Mouse (Mus musculus) embryonic facial prominence, embryonic 12.5 days (tissue): ENCODE results near the gene Ascl3. TPM values are rescaled to one million over a fixed set of nuclear protein-coding genes. Genes with fewer than 3 reads are reported as not detected.

Experiments used
- ATAC-seq: fragments of 200-750 bp; cut with Nextera tagmentation; 2 replicates; pipeline ENCODE4 v1.8.0; 2017; ENCODE audit not compliant: insufficient number of reproducible peaks, insufficient read depth, low FRiP score, low TSS enrichment
- H3K27ac ChIP-seq: fragments of 300-500 bp; sonication (generic); 2 replicates; pipeline ENCODE4 v1.5.1; 2016; ENCODE audit warnings: mild to moderate bottlenecking
- H3K27me3 ChIP-seq: fragments of 300-500 bp; sonication (generic); 2 replicates; pipeline ENCODE4 v1.6.1; 2016; ENCODE audit warnings: mild to moderate bottlenecking, moderate library complexity
- H3K36me3 ChIP-seq: fragments of 300-500 bp; sonication (generic); 2 replicates; pipeline ENCODE4 v1.6.1; 2016; ENCODE audit warnings: mild to moderate bottlenecking
- H3K4me1 ChIP-seq: fragments of 300-500 bp; sonication (generic); 2 replicates; pipeline ENCODE4 v1.6.1; 2016
- H3K4me2 ChIP-seq: fragments of 300-500 bp; sonication (generic); replicated peaks from 2 replicates; pipeline ENCODE4 v1.6.1; 2016; ENCODE audit warnings: mild to moderate bottlenecking, moderate library complexity
- H3K4me3 ChIP-seq: fragments of 300-500 bp; sonication (generic); 2 replicates; pipeline ENCODE4 v1.5.1; 2016; ENCODE audit warnings: mild to moderate bottlenecking
- H3K9ac ChIP-seq: fragments of 300-500 bp; sonication (generic); 2 replicates; pipeline ENCODE4 v1.6.1; 2016; ENCODE audit warnings: mild to moderate bottlenecking, moderate library complexity
- H3K9me3 ChIP-seq: fragments of 300-500 bp; sonication (generic); 2 replicates; pipeline ENCODE4 v1.6.1; 2016; ENCODE audit warnings: mild to moderate bottlenecking, moderate library complexity
- WGBS: fragments of 180-500 bp; shearing (Covaris S2); methylation state at CpG from one replicate; pipeline ENCODE4 v1.1.7; 2016; 5-methylcytosine and 5-hydroxymethylcytosine counted together
- polyA plus RNA-seq: library from polyadenylated mRNA; unstranded; fragments of >200 nt; fragmentation: Nextera tagmentation; extraction: Ambion mirVana; gene quantifications from 2 replicates; pipeline ENCODE4 v1.2.1, GENCODE M21; 2016

Ascl3 gene
- polyA plus RNA-seq, 1 experiment from 2014 or later, result not detected

GRCm38 (mm10) chr7:109707023-109707785 lies 24.3 kb downstream of the Ascl3 start:
- Histone ChIP-seq H3K4me1 (peaks cover 6% of the 10 kb centered on the region; the same call in 1 of the 2 replicates), H3K9me3 (no peaks in the 10 kb centered on the region), H3K9ac (no peak overlapping the region), H3K36me3 (peaks cover 19% of the 10 kb centered on the region), H3K27ac (no peak overlapping the region), H3K4me2 (no peak overlapping the region), H3K27me3 (no peaks in the 10 kb centered on the region), H3K4me3 (no peak overlapping the region)
- 45% methylated on average over 4 of the region's 4 CpGs for WGBS
- no peak for ATAC-seq

DNA sequence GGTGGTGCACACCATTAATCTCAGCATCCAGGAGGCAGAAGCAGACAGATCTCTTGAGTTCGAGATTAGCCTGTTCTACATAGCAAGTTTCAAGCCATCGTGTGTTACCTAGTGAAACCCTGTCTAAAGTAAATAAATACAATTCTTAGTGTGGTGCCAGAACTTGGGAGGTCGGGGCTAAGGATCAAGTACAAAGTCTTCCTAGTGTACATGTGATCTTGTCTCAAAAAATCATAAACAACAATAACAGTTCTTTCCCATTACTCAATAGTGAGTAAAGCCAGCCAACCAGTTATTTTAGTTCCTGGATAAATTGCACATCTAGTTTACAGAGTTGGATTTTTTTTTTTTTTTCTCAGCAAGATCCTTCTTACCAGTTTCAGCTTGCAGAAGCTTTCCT lies 27.1 kb downstream of the Ascl3 start:
- no peak overlapping the region for H3K27ac ChIP-seq
- H3K9me3 ChIP-seq, result no peaks in the 10 kb centered on the region
- peak overlapping the region; percentile 67 for H3K4me2 ChIP-seq
- H3K4me3 ChIP-seq, result peak overlapping the region; percentile 50
- no peak overlapping the region for H3K9ac ChIP-seq
- H3K4me1 ChIP-seq, result peaks cover 6% of the 10 kb centered on the region; the same call in 1 of the 2 replicates
- ATAC-seq, result no peak
- WGBS, result 58% methylated on average over 3 of the region's 3 CpGs
- H3K27me3 ChIP-seq, result no peaks in the 10 kb centered on the region
- peaks cover 4% of the 10 kb centered on the region; the same call in 1 of the 2 replicates for H3K36me3 ChIP-seq

DNA sequence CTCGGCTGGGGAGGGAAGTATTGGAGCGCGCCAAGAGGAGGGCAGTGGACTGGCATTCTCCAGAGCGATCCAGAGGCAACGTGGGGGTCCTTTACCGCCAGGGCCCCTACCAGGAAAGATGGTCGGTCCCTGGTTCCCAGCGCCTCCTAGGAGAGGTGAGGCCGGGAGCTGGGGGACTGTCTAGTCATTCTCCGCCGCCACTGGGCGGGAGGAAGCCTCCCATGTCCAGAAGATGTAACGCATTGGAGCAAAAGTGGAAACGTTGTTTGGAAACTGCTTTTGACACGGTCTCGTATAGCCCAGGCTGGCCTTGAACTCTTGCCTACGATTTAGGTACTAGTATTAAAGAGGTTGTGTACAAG lies 27.5 kb downstream of the Ascl3 start:
- ATAC-seq, result no peak
- WGBS, result 3% methylated on average over 17 of the region's 17 CpGs
- peaks cover 3% of the 10 kb centered on the region; the same call in 1 of the 2 replicates for H3K36me3 ChIP-seq
- H3K4me3 ChIP-seq, result peak overlapping the region; percentile 50
- peaks cover 6% of the 10 kb centered on the region; the same call in 1 of the 2 replicates for H3K4me1 ChIP-seq
- H3K27me3 ChIP-seq, result no peaks in the 10 kb centered on the region
- peak overlapping the region; percentile 56 for H3K9ac ChIP-seq
- no peaks in the 10 kb centered on the region for H3K9me3 ChIP-seq
- H3K4me2 ChIP-seq, result peak overlapping the region; percentile 67
- peak overlapping the region; percentile 78 for H3K27ac ChIP-seq

DNA sequence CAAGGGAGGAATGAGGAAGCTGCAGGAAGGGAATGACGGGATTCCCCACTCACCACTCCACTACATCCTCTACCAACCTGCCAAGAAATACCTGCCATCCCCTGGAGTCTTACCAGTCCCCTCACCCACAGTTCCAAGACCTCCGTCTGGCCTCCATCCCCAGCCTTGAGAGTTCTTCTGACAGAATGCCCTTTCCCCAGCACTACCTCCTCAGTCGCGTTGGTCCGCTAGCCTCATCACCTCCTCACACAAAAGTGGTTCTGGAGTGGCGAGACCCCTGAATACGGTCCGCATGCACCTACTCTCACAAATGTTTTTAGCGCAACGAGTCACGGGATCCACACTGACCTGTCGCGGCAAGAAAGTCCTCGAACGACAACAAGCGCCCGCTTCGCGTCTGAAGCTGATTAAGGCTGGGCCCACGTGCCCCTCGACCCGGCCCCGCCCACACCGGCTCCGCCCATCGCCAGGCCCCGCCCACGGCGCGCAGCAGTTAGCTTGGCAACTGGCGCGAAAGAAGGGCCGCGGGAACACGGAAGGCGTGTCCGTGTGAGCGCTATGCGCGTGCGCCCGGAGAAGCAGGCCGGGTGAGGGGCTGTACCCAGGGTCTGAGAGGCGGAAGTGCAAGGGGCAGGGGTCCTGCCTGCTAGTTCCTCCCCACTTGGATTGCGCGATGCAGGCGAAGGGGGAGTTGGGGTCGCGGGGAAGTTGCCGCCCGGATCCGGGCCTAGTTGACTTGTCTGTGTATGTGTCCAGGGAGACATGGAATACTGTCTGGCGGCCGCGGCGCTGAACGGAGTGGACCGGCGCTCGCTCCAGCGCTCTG lies 28.1 kb downstream of the Ascl3 start, which contains the start of the genes St5 and Akip1:
St5 (minus strand) TSS at position 416 of the 826 bp plus-strand sequence.
Akip1 (plus strand) TSS at position 501 of the 826 bp plus-strand sequence.
- ATAC-seq, result peak; percentile 95
- WGBS, result under 1% methylated on average over 61 of the region's 61 CpGs

GRCm38 (mm10) chr7:109702721-109703120 lies 28.8 kb downstream of the Ascl3 start:
- 42% methylated on average over 4 of the region's 4 CpGs for WGBS
- Histone ChIP-seq H3K4me3 (peak overlapping the region; percentile 50; the same call in 1 of the 2 replicates), H3K4me2 (peak overlapping the region; percentile 67)

More for the DNA sequence above, 28.1 kb downstream of the Ascl3 start, which contains the start of the genes St5 and Akip1:
- Histone ChIP-seq H3K4me2 (peak within 1 kb of the TSS; percentile 67), H3K9ac (peak within 1 kb of the TSS; percentile 56), H3K36me3 (no peaks in the 10 kb centered on the region), H3K4me1 (no peaks in the 10 kb centered on the region), H3K9me3 (no peaks in the 10 kb centered on the region), H3K27ac (peak within 1 kb of the TSS; percentile 78), H3K27me3 (no peaks in the 10 kb centered on the region), H3K4me3 (peak within 1 kb of the TSS; percentile 50)

DNA sequence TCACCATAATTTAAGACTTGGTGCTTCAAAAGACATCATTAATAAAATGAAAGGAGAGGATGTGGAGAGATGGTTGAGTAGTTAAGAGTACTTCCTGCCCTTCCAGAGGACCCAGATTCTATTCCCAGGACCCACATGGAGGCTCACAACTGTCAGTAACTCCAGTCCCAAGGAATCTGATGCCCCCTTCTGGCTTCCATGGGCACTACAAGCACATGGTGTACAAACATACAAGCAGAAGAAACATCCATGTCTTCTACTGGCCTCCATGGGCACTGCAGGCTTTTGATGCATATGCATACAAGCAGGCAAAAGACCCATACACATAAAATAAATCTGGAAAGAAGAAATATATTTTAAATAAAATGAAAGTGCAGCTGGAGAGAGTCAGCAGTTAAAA lies 31.3 kb downstream of the Ascl3 start:
- H3K9me3 ChIP-seq, result no peaks in the 10 kb centered on the region
- H3K27ac ChIP-seq, result no peak overlapping the region
- H3K4me2 ChIP-seq, result no peak overlapping the region
- H3K9ac ChIP-seq, result no peak overlapping the region
- no peaks in the 10 kb centered on the region for H3K4me1 ChIP-seq
- no peak overlapping the region for H3K4me3 ChIP-seq
- no peaks in the 10 kb centered on the region for H3K27me3 ChIP-seq
- no peaks in the 10 kb centered on the region for H3K36me3 ChIP-seq
- ATAC-seq, result no peak

More at GRCm38 (mm10) chr7:109702721-109703120, 28.8 kb downstream of the Ascl3 start:
- Histone ChIP-seq H3K36me3 (no peaks in the 10 kb centered on the region), H3K27ac (no peak overlapping the region), H3K9ac (no peak overlapping the region), H3K27me3 (no peaks in the 10 kb centered on the region), H3K4me1 (no peaks in the 10 kb centered on the region), H3K9me3 (no peaks in the 10 kb centered on the region)
- no peak for ATAC-seq

DNA sequence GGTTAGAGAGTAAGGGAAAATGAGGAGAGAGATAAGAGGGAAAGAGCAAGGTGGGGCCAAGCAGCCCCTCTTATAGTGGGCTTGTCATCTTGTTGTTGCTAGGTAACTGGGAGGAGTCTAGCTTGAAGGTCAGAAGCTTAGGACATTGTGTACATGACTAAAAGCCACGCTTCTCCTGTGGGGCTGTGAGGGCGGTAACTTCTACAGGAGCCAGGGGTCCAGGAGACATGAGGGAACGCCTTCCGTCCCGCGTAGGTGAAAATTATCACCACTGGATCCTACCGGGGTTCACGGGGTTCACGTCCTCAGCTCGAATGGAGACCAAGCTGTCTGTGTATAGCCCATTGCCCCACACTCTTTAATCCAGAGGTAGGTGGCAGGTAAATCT lies 36.2 kb downstream of the Ascl3 start:
- H3K36me3 ChIP-seq, result no peaks in the 10 kb centered on the region
- 90% methylated on average over 10 of the region's 10 CpGs for WGBS
- H3K4me1 ChIP-seq, result no peaks in the 10 kb centered on the region
- H3K27me3 ChIP-seq, result no peaks in the 10 kb centered on the region
- no peak overlapping the region for H3K4me2 ChIP-seq
- H3K9ac ChIP-seq, result no peak overlapping the region
- no peaks in the 10 kb centered on the region for H3K9me3 ChIP-seq
- no peak overlapping the region for H3K4me3 ChIP-seq
- ATAC-seq, result no peak
- H3K27ac ChIP-seq, result no peak overlapping the region

- Histone ChIP-seq H3K4me2 (no peak overlapping the region), H3K4me1 (no peaks in the 10 kb centered on the region), H3K9me3 (no peaks in the 10 kb centered on the region), H3K27me3 (no peaks in the 10 kb centered on the region), H3K27ac (no peak overlapping the region), H3K4me3 (no peak overlapping the region), H3K36me3 (no peaks in the 10 kb centered on the region), H3K9ac (no peak overlapping the region)
- 79% methylated on average over 13 of the region's 13 CpGs for WGBS
- no peak for ATAC-seq
These were observed 36.8 kb downstream of the Ascl3 start for GRCm38 (mm10) chr7:109694576-109695338.

GRCm38 (mm10) chr7:109690961-109691360 lies 40.6 kb downstream of the Ascl3 start:
- H3K36me3 ChIP-seq, result no peaks in the 10 kb centered on the region
- H3K27me3 ChIP-seq, result no peaks in the 10 kb centered on the region
- H3K9me3 ChIP-seq, result no peaks in the 10 kb centered on the region
- no peak overlapping the region for H3K27ac ChIP-seq
- no peak overlapping the region for H3K4me2 ChIP-seq
- H3K4me1 ChIP-seq, result 0 out of 2 replicates have a peak, but pooled peaks cover 10% of the 10 kb centered on the region
- 90% methylated on average over 5 of the region's 5 CpGs for WGBS
- no peak overlapping the region for H3K9ac ChIP-seq
- ATAC-seq, result no peak
- no peak overlapping the region for H3K4me3 ChIP-seq

DNA sequence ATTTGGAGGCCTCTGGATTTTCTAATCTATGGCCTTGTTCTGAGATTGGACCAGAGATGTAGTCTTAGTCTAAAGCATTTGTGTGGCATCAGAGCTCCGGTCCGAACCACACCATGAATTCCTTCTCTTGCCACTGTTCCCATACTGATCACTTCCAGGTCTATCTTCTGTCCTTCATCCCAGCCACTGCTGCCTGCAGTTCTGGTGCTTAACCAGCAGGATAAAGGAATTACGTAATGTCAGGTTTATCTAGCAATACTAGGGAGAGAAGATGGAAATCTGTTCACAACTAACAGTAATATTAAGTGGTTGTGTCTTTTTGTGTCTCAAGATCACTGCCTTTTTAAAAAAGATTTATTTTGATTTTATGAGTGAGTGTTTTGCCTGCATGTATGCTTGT lies 41.4 kb downstream of the Ascl3 start:
- ATAC-seq, result no peak

DNA sequence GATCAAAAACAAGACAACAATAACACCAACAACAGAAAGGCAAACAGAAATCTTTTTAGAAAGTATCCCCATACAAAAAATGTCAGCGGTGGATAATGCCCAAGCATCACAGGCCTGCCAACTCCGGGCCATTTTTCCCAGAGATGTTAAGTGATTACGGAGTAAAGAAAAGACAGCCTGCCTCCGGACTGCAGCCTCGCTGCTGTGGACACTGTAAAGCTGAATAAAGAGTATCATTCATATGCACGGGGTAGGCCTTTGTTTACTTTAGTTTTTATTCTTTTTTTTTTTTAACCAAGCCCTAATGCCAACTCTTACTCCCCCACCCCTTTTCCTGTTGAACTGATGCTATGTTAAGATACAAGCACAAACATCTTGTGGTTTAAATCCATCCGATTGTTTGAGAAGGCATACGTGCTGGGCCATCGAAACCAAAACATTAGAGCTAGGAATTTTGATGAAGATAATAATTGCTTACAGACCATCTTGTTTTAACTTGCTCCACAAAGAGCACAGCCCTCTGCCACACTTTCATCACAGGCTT lies 44.9 kb downstream of the Ascl3 start:
- WGBS, result 27% methylated on average over 9 of the region's 9 CpGs

More for the DNA sequence above, 41.4 kb downstream of the Ascl3 start:
- Histone ChIP-seq H3K9ac (no peak overlapping the region), H3K4me3 (no peak overlapping the region), H3K27me3 (no peaks in the 10 kb centered on the region), H3K4me2 (no peak overlapping the region), H3K9me3 (no peaks in the 10 kb centered on the region), H3K4me1 (0 out of 2 replicates have a peak, but pooled peaks cover 11% of the 10 kb centered on the region), H3K27ac (no peak overlapping the region), H3K36me3 (no peaks in the 10 kb centered on the region)
- 92% methylated on average over 3 of the region's 3 CpGs for WGBS

More for the DNA sequence above, 44.9 kb downstream of the Ascl3 start:
- ATAC-seq, result no peak
- Histone ChIP-seq H3K27ac (no peak overlapping the region), H3K9ac (no peak overlapping the region), H3K4me2 (no peak overlapping the region), H3K27me3 (no peaks in the 10 kb centered on the region), H3K36me3 (no peaks in the 10 kb centered on the region), H3K4me3 (no peak overlapping the region), H3K9me3 (no peaks in the 10 kb centered on the region), H3K4me1 (0 out of 2 replicates have a peak, but pooled peaks cover 11% of the 10 kb centered on the region)
